Mouse (Mus musculus) testis, postnatal 10 days (tissue): Measurements from ENCODE around the gene Pim1.
A peak's percentile ranks its signal among the peaks of the same experiment; 100 is the strongest.
"Not testable (repeated sequence)": the region's sequence is repeated elsewhere in the genome, so short reads cannot be mapped to it uniquely, and the experiment has no call there.

Experiments
- DNase-seq: peaks from one replicate; pipeline ENCODE4 v3.0.0; 2021; ENCODE audit warnings: low spot score

Pim1 gene

DNA sequence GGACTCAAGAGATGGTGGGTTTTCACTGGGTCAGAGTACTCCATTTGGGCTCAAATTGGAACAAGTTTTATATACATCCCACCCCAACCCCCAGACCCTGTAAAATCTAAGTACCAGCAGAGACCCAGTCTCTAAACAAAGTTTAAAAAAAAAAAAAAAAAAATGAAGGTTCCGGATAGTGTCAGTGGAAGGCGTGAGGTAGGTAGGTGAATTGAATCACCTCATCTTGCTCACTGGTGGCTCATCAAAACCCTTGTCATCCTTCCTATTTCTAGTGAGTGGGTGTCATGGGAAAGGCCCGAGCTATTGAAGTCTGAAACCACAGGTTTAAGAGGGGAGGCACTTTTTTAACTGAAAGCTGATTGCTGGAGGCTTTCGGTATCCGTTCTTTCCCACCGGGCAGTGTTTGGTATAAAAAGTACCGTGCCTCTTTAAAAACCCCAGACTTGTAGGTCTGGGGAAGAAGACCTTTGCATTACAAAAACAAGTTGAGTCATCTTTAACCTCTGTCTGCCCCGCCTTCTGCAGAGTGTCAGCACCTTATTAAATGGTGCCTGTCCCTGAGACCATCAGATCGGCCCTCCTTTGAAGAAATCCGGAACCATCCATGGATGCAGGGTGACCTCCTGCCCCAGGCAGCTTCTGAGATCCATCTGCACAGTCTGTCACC lies 3.6 kb downstream of the Pim1 start:
- no peak for DNase-seq

DNA sequence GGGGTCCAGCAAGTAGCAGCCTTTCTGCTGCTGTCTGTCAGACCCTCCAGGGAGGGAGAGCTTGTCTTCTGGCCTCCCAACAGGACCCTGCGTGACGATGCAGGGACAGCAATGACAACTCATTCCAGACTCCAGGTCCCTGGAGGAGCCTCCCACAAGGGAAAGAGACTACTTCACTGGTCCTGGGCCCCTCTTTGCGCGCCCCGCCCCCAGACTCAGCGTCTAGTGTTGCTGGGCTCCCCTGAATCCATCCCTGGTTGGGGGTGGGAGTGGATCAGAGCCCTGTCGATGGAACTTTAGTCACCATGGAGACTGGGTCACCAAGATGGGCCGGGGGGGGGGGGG lies 4.2 kb downstream of the Pim1 start:
- DNase-seq, result peak; percentile 56

DNA sequence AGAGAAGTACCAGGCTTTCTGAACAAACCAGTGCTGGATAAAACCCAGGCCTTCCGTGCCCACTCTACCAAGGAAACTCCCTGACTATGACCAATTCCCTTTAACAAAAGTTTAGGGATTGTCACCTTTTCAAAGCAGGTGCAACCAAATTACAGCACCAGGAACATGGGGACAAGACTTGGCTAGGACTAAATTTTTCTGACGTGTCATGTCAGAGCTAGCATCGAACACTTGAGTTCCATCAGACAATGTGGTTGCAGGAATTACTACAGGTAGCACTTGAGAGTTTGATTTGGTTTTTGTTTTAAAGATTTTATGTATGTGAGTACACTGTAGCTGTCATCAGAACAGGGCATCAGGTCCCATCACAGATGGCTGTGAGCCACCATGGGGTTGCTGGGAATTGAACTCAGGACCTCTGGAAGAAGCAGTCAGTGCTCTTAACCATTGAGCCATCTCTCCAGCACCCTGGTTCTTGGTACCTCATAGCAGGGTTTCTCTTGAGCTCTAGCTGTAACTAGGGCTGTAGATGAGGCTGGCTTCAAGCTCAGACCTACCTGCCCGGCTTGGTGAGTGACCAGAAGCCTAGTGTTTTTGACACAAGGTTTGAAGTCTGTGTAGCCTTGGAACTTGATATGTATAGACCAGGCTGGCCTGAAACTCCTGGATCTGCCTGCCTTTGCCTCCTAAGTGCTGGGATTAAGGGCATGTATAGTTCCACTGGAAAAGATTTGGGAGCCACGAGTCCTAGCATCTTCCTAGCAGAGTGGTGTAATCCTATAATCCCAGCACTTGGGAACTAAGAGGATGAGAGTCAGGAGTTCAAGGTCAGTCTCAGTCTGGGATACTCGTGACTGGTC lies 5.9 kb downstream of the Pim1 start:
- no peak for DNase-seq

DNA sequence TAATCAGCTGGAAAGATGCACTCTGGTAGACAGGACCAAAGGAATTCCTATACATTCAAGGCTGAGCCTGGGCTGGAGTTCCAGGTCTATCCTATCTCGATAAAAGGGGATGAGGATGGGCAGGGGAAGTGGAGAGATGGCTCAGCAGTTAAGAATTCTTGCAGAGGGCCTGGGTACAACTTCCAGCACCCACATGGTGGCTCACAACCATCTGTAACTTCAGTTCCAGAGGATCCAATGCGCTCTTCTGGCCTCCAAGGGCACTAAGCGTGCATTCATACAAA lies 6.5 kb downstream of the Pim1 start:
- no peak for DNase-seq

DNA sequence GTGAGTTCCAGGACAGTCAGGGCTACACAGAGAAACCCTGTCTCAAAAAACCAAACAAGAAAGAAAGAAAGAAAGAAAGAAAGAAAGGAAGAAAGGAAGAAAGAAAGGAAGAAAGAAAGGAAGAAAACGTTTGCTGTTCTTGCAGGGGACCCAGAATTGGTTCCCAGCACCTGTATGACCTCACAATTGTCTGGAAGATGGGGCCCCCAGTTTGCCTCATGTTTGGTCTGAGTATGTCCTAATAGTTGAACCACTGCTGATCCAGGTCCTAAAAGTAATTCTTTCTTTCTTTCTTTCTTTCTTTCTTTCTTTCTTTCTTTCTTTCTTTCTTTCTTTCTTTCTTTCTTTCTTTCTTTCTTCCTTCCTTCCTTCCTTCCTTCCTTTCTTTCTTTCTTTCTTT lies 6.9 kb downstream of the Pim1 start:
- DNase-seq, result not testable (repeated sequence)

- DNase-seq, result no peak
Measured at GRCm38 (mm10) chr17:29498028-29498427, 7.5 kb downstream of the Pim1 start.

- not testable (repeated sequence) for DNase-seq
Measured at GRCm38 (mm10) chr17:29498952-29499351, 8.4 kb downstream of the Pim1 start.

- DNase-seq, result no peak
Measured at GRCm38 (mm10) chr17:29499511-29499910, 9.0 kb downstream of the Pim1 start.

DNA sequence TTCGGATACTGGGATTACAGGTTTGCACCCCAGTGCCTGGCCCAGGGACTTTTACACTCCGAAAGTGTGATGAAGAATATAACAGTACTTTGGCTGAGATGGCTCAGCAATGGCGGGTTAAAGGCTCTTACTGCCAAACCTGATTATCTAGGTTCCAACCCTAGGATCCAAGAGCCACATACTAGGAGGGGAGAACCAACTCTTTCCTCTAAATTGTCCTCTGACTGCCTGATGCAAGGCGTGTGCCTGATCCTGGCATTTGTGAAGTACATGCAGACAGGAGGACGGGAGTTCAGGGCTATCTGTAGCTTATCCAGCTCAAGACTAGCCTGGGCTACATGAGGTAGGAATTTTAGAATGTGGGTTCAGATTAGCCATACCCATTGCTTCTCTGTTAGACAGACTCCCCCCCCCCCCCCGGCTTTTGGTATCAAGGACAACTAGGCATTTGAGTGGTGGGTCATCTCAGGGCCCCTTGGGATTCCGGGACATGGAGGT lies 9.7 kb downstream of the Pim1 start:
- DNase-seq, result no peak

DNA sequence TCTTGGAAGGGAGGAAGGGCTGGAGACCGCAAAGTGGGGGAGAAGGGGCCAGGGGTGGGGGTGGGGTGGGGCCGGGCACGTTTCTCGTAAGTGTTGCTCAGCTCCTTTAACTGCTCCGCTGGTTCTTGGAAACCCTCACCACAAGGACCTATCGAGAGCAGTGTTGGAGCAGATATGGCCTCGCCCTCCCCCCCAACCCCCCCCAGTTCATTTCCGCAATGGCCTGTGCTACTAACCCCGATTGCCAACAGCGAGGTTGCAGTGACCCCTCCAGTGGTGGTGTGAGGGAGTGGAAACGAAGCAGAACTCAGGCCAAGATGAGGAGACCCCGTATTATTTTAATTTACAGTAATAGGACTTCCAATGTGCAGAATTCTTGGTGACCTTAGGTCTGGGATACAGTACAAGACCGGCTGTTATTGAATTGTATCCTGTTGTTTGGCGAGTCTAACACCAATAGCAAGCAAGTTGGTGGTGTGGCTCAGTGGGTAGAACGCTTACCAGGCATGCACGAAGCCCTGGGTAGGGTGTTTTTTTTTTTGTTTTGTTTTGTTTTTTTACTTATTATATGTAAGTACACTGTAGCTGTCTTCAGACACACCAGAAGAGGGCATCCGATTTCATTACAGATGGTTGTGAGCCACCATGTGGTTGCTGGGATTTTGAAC lies 10.4 kb downstream of the Pim1 start:
- DNase-seq, result no peak

GRCm38 (mm10) chr17:29502005-29502668 lies 11.6 kb downstream of the Pim1 start:
- DNase-seq, result no peak

DNA sequence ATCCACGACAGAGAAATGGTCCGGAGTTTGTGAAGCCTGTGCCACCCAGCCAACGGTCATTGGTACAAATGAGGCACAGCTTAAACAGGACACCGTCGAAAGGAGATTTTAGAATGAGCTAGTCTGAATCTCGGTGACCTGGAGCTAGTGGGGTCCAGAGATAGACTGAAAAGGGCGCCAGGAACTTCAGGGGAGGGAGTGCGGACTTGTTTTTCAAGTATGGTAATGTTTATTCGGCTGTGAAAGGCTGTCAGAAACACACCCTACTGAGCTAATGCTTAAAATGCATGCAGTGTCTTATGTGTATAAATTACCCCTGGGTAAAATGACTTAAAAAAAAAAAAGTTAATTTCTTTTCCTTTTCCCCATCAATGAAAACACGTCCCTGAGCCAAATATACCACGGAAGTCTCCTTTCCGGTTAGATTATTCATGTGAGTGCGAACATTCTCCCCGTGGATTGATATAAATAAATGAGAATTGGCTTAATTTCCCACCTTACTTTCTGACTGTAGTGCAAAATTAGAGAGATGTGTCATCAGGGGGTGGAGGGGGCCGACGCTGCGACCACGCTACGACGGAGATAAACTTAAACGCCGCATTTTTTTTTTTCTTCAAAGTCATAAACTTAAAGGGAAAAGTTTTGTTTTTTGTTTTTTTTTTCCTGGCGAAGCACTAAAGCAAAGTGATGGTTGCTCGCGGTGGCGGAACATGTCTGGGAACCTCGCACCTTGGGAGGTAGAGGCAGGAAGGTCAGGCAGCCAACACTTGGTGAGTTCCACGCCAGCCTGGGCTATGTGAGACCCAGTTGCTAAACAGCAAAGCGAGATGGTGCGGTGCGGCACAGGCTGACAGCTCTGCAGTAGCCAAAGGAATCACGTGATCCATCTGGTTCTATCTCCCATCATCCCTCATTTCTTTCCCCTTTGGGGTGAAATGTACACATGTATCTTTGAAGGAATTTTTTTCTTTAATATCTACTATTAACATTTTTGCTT lies 12.4 kb downstream of the Pim1 start:
- DNase-seq, result no peak

GRCm38 (mm10) chr17:29503700-29504099 lies 13.1 kb downstream of the Pim1 start:
- no peak for DNase-seq

DNA sequence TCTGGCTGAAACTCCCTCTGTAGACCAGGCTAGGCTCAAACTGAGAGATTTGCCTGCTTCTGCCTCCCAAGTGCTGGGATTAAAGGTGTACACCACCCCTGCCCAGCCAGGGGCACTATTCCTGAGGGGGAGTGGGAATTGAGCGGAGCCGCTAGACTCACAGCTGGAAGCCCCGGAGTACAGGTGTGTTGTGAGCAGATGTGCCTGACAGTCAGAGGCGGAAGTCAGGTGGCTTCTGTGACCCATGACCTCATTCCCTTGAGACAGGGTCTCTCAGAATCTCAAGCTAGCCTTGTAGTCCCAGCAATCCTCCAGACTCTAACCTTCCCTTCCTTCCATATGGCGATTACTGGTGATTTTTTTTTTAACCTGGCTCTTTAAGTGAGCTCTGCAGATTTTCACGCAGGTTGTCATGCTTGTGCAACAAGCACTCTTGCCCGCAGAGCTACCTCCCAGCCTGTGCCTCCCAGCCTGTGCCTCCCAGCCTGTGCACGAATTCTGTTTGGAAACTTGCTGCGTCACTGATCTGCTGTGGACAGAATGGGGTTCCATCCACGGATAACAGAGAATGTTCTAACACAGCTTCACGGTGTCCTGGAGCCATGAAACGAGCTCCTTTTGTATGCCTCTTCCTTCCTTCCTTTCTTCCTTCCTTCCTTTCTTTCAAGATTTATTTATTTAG lies 18.5 kb downstream of the Pim1 start:
- DNase-seq, result no peak

DNA sequence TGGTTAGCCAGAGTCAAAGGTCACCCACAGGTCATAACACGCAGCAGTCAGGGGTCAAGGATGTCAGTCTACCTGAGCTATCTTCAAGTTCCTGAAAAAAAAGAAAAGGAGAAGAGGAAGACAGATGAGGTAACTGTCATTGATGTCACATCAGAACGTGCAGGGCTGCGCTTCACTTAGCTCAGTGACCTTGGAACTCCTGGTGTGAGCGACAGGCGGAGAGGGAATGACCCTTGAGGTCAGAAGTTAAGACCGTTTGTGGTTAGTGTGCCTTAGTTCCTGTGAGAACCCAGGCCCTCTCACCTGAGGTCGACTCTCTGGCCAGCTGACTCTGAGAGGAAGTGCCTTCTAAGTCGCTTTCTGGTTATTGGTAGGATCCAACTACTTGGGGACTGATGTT lies 20.1 kb downstream of the Pim1 start:
- no peak for DNase-seq

DNA sequence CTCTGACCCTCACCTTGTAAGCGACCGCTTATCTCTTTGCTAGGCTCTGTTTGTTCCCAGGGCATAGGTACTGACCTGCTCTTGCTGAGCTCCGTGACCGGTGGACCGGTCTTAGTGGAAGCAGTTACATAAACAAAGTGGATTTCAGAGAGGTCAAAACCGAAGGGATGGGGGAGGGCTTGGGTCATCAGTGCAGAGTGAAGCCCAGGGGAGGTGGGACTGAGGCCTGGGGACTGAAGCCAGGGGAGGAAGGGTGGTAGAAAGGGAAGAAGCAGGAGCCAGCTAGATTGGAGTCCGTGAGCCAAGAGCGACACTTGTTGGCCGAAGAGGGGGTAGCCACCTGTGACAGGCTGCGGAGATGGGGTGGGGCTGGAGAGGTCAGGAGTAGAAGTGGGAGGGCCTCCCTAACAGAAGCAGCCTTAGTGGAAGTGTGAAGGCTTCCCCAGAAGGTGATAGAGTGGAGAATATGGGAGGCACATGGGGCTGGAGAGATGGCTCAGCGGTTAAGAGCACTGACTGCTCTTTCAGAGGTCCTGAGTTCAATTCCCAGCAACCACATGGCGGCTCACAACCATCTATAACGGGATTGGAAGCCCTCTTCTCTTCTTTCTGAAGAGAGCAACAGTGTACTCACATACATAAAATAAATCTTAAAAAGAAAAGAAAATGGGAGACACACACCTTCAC lies 22.6 kb downstream of the Pim1 start:
- DNase-seq, result peak; percentile 76

- peak; percentile 85 for DNase-seq
Measured at GRCm38 (mm10) chr17:29514435-29514834, 23.9 kb downstream of the Pim1 start.

DNA sequence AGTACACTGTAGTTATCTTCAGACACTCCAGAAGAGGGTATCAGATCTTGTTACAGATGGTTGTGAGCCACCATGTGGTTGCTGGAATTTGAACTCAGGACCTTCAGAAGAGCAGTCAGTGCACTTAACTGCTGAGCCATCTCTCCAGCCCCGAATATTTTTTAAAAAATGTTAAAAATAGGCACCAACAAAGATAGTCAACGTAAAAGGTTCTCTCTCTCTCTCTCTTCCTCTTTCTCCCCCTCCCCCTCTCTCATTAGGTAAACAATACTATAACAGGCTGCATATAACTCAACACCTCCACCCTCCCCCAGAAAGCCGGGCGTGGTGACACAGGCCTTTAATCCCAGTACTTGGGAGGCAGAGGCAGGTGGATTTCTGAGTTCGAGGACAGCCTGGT lies 28.1 kb downstream of the Pim1 start:
- not testable (repeated sequence) for DNase-seq

DNA sequence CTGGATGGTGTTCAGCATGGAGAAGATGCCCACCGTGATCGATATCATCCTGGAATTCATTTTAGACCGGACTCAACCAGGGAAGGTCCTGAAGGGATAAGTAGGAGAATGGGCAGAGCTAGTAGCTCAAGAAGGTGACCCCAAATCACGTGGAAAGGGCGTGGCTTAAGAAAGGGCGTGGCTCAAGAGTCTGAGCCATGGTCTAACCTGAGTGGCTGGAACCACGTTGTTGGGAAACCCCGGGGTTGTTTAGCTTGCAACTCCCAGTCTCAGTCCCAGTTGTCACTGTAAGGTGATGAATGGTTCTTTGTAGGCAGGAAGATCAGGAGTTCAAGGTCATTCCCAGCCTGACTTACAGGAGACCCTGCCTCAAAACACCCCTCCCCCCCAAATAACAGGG lies 29.2 kb downstream of the Pim1 start:
- DNase-seq, result peak; percentile 51

GRCm38 (mm10) chr17:29525613-29526012 lies 35.1 kb downstream of the Pim1 start:
- DNase-seq, result no peak
